Mouse (Mus musculus) c-Kit-negative CD71-positive TER-119-positive erythroid progenitor cells, embryonic 14.5 days (primary cell): ENCODE measurements around the gene Ybey.
A peak's percentile ranks its signal among the peaks of the same experiment; 100 is the strongest.

ENCODE experiments used
- DNase-seq: peaks from one replicate; pipeline ENCODE4 v3.0.0-alpha.2; 2013; ENCODE audit warnings: low read depth, low spot score

Gene Ybey

DNA sequence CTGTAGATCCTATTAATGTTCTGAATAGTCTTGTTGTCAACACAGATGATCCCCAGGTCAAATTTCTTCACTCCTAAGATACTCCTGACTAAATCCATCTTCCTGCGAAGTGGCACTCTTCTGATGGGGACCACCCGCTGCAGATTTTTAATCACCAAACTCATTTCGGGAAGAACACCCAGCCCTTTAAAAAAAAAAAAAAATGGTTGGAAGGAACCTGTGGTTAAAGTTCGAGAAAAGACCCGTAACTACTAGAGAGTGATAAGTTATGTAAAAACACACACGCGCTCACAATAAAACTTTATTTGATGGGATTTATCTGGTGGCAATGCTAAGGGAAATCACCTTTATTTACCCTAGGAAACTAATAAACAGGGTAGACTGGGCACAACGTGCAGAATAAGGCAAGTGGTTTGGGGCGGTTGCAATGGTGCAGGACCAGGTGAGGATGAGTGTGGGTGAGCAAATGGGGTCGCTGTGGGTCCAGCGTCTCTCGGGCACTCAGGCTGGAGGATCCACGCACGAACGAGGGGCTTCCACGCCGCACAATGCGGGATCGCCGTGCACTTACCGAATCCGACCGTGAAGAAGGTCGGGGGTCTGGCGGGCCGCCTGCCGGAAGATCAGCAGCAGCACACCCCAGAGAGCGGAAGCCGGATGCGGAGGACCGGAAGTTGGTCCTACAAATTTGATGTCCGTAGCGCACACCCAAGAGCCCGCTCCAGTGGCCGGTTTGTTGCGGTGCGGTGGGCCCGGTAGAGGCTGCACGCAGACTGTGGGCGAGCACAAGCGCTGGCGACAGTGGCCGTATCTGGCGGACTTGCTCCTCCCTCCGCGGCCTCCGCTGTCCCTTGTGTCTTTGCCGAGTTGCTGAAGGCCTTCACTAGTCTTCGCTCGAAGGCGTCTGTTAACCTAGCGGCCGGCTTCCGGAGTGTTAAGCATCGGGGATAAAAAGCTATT, at the start of gene Ybey, which contains the start of gene Mcm3ap:
Ybey (minus strand) TSS at position 912 of the 960 bp plus-strand sequence.
Mcm3ap (plus strand) TSS at position 725 of the 960 bp plus-strand sequence.
- DNase-seq: peak; percentile 78

DNA sequence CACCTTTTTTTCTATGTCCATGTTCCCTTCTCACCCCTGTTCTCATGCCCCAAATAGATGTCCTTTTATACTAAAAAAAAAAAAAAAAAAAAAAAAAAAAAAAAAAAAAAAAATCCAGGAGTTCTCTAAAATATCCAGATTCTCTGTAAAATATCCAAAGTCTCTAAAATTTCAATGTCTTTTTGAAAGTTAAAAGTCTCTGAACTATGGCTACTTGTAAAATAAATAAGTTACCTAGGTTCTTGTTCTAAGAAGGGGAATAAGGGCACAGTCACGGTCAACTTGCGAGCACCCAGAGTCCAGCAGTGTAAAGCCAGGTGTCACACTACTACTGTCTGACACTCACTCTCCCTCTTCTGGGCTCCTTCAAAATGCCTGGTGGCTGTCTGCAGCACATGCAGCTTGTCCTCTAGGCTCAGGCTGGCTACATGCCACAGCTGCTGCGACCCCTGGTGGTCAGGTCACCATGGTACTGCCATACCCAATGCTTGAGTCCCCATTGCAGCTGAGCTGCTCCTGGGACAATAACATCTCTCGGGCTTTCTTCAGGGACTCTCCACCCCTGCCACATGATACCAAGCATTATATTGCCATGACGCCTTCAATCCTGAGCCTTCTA, 44.2 kb upstream of the Ybey start:
- peak; percentile 25 for DNase-seq

DNA sequence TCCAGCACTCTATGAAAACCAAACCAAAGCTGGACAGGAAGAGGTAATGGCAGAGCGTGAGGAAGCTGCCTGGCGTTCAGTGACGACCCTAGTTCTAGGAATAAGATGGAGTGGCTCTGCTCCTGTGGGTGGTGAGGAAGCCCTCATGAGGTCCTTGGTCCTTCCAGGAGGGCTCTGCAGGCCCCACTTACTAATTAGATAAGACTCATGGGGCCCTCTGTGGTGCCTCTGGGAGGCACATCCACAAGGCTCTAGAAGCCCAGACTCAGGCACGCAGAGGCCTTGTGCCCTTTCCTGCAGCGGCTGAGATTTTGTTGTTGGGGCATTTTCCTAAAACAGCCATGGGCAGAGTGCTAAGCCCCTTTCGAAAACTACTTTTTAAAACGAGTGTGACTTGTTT, 37.0 kb upstream of the Ybey start:
- DNase-seq: no peak

DNA sequence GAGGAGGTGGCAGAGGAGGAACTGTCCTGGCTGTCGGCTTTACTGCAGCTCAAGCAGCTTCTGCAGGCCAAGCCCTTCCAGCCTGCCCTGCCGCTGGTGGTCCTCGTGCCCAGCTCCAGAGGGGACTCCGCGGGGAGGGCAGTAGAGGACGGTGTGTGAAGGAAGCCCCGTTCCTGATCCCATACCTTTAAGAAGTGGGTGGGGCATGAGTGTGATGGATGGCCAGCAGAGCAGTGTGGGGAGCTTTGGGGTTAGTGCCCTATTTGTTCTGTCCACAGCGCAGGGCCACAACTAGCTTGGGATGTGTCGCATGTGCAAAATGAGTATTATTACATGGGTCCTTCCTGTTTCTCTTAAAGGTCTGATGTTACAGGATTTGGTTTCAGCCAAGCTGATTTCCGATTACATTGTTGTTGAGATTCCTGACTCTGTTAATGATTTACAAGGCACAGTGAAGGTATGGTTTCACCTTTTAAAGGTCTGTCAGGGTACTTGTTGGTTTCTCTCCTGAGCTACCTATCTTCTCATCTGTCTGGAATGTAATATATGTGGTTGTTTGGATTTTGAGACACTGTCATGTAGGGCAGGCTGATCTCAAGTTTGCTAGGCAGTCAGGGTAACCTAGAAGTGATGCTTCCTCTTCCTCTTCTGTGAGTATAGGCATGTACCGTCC, 35.5 kb upstream of the Ybey start:
- DNase-seq: no peak

DNA sequence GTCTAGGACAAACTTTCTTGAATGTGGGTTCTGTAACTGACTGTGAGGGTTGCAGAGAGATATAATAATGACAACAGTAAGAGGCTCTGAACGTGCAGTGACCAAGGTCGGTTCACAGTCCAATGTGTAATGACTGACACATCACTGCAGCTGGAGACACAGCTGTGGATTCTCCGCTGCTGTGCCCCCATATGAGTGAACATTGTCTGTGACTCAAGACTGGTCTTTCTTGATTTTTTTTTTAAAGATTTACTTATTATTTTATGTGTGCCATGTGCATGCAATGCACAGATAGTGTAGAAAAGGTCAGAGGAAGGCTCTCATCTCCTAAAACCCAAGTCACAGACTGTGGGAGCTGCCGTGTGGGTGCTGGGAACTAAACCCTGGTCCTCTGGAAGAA, 28.6 kb upstream of the Ybey start:
- DNase-seq: no peak

DNA sequence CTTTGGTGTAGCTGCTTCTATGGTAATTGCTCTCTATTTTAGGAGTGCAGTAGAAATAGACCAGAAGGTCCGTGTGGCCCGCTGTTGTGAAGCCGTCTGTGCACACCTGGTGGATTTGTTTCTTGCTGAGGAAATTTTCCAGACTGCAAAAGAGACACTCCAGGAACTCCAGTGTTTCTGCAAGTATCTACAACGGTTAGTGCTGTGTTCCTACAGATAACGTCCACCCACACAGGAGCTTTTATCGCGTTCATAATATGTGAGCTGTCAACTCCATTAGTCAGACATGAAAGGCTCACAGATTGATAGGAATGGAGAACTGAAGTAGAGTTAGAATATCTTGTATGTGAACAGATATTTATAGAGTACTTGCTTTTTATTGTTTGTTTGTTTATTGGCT, 27.5 kb upstream of the Ybey start:
- DNase-seq: no peak

DNA sequence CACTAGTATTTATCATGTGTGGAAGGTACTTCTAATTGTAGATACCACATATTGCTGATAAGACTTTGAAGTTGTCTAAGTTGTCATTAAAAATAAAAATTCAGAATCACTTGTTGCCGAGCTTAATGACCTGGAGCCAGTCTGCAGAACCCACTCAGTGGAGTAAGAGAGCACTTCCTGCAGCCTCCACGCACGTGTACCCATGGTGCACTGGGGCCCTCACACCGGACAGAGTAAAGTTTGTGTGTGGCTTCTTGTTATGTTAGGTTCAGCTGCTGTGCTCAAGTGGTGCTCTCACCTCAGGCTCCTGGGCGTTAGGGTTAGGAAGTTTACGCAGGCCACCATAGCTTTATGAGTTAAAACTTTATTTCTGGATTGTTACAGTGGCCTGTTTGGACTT, 26.6 kb upstream of the Ybey start:
- no peak for DNase-seq

DNA sequence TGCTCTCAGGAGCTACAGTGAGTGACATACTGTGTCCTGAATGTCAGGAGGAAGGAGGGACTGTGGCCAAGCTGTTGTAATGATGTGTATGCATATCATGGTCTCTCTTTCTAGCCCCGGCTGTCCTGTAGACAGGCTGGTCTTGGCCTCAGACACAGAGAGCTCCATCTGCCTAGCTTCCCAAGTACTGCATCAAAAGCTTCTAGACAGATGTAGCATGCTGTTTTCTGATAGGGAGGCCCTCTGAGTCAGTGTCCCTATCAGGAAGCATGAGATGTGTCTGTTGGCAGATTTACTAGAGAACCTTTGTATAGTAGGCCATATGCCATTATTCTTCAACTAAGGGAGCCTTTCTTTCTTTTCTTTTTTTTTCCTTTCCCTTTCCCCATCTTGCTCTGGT, 24.6 kb upstream of the Ybey start:
- no peak for DNase-seq

DNA sequence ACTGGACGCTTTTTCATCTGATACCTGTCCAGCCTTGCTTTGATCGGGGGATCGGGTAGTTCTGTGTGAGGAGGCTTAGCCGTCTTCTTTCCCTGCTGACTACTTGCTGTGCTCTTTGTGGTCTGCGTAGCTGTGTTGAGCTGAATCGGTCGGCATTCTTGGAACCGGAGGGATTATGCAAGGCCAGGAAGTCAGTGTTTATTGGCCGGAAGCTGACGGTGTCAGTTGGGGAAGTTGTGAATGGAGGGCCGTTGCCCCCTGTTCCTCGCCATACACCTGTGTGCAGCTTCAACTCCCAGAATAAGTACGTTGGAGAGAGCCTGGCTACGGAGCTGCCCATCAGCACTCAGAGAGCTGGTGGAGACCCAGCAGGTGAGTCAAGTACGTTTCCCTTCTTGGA, 20.3 kb upstream of the Ybey start:
- no peak for DNase-seq

DNA sequence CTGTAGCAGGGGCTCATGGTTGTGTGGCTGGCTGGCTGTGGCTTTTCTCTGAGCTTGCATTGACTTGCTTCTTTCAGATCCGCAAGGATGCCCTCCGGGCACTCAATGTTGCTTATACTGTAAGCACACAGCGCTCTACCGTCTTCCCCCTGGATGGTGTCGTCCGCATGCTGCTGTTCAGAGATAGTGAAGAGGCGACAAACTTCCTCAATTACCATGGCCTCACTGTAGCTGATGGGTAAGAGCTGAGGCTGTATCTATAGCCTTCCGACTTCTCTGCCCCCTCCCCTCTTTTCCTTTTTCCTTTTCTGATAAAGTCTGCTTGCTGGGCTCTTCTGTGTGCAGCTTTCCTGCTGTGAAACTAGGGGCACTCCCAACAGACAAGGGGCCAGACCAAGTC, 19.4 kb upstream of the Ybey start:
- no peak for DNase-seq

DNA sequence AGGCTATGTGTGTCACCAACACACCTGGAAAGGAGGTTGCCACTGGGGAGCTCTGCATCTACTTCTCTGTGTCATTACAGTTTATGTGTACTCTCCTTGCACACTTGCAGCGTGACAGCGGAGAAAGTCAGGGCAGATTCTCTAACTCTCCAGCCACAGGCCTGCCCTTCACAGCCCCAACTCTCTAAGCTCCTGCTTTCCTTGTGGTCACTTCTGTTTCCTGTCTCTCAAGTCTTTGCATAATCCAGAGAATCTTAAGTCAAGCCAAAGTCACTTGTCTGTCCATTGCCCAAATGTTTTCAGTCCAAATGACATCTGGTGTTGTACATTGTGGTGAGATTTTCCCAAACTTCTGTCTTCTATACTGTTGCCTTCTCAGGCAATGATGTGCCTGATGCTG, 17.4 kb upstream of the Ybey start:
- DNase-seq: no peak

DNA sequence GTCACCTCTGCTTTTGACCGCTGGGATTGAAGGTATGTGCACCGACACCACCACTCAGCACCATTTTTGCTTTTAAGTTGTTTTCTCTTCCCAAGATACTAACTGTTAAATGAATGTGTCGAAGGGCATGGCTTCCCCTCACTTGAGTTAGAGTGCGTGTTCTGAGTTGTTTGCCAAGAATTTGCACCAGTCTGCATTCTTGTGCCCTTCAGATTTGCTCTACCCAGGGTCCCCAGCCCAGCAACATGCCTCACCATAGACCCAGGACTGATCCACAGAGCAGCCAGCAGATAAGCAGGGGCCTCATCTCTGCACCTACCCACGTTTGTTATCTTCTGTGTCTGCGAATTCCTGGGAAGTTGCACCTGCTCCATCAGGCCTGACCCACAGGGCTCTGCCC, 12.6 kb upstream of the Ybey start:
- no peak for DNase-seq

DNA sequence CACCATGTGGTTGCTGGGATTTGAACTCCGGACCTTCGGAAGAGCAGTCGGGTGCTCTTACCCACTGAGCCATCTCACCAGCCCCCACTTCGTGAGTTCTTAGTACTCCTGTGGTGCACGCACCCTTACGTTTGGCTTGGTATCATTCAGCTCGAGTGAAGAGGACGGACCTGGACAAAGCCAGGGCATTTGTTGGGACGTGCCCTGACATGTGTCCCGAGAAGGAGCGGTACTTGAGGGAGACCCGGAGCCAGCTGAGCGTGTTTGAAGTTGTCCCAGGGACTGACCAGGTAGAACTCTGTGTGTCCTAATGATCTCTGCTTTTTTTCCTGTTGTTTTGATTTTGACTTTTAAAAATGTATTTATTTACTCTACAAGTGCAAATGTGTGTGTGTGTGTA, 11.9 kb upstream of the Ybey start:
- no peak for DNase-seq

DNA sequence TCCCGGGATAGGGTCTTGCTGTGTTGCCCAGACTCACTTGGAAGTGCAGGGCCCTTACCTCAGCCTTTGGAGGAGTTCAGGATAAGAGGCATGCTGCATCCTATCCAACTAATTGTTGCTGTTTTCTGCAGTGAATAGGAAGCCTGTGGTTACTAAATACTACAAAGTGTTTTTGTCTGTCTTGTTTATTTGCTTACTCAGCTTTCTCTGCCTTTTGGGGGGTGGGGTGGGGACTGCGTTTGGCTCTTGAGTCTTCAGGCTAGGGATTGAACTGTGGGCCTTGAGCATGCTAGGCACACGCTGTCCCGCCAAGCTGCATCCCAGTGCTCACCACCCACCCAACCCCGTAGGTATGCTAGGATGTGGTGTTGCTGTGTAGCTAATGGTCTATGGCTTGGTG, 4.8 kb upstream of the Ybey start:
- DNase-seq: no peak

DNA sequence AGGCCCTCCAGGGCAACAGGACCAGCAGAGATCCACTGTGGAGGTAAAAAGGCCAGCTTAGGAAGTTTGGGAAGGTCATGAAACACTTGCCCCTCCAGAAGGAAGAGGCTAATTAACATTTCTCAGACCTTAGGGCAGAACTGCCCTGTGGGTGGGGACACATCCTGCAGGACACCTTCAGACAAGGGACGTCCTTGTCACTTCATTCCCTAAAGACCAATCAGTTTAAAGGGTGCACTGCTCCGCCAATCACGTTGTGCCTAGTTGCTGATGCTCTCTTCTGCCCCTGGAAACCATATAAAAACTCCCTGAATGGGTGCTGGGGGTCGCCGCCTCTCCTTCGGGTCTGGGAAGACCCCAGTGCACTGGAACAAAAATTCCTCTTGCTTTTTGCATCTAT, 6.2 kb downstream of the Ybey start:
- no peak for DNase-seq

DNA sequence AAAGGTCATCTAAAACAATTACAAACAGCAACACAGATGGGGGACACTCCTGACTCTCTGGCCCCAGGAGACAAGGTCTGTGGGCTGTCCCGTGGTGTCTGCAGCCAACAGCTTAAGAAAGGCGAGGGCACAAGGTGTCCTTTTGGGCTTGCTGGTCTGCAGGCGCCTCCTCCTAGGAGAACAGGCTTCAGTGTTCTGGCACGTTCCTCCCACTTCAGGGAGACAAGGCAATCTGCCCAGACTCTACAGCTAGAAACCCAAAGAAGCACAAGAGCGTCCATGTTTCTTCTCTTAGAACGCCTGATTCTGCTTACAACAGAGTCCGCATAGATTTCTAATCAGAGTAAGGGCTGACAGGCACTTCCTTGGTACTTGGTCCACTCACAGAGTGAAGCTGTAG, 6.6 kb downstream of the Ybey start:
- no peak for DNase-seq

DNA sequence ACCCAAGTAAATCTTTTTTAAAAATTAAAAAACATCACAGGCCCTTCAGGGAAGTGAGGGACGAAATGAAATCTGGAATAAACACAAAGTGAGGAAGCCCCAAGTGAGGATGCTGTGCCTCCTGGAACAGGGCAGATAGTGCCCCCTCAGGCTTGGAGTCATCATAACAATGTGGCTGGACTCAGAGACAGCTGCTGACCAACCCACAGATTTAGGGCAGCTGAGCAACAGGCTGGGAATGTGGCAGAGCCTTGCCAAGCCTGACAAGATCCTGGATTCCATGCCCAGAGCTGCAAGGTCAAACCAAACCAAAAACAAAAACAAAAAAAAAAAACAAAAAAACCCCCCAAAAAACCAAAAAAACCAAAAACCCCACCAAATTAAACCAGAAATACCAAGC, 7.7 kb downstream of the Ybey start:
- DNase-seq: no peak

DNA sequence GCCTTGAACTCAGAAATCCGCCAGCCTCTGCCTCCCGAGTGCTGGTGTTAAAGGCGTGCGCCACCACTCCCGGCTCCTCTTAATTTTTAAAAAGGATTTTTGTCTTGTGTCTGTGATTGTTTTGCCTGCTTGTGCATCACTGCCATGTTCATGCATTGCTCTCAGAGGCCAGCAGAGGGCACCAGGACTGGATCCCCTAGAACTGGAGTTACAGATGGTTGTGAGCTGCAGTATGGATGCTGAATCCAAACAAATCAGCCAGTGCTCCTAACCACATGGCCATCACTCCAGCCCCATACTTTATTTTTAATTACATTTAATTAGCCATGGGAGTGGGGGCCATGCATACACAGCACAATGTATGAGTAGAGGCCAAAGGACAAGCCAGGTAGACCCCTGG, 13.6 kb downstream of the Ybey start:
- no peak for DNase-seq

DNA sequence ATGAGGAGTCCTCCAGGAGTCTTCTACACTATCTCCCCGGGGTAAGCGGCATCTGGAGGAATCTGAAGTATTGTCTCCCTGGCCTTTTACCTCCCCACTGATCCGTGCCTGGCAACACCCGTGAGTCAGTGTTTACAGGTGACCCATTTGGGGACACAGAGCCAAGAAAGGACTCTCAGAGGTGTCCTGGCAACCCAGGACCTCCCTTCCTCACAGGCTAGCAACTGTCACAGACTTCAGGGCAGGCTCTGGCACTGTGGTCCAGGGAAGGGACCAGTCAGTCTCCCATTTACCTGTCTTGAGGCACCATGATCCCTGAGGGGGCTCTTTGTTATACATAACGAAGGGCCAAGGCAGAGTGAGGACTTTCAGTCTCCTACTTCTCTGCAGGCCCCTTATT, 20.1 kb downstream of the Ybey start, which contains the start of gene 2610028H24Rik:
2610028H24Rik (plus strand) TSS at position 231 of the 400 bp plus-strand sequence.
- DNase-seq: no peak

DNA sequence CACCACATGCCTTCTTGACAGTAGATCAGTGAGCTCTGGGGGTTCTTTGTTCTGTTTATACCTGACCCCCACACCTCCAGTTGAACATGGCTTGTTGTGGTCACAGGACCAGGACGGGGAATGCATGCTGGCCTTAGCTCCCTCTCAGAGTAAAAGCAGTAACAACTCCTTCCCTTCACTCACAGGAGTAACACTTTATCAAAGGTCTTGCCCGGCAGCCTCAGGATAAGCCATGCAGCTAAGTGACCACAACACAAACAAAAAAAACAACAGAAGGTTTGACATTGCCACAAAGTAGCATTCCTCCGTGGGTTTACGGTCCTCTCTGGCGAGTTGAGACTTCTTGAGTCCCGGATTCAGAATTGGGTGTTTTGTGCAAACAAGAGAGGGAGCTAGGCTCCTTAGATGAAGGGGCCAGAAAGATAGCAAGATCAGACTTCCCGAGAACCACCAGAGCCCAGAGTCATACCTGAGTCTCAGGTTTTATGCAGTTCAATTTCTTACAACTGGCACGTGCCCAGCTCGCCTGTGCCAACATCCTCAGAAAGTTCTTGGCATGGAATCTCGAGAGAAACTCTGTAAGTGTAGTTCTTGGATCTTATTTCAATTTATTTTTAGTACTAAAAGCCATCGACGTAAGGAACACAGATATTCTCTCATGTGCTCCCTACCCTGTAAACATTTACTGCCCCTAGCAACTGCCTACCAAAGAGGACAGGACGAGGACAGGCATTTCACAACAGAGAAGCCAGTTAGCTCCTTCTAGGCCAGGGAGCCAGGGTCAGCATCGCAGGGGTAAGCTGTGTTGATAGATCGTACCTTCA, 21.3 kb downstream of the Ybey start:
- no peak for DNase-seq

DNA sequence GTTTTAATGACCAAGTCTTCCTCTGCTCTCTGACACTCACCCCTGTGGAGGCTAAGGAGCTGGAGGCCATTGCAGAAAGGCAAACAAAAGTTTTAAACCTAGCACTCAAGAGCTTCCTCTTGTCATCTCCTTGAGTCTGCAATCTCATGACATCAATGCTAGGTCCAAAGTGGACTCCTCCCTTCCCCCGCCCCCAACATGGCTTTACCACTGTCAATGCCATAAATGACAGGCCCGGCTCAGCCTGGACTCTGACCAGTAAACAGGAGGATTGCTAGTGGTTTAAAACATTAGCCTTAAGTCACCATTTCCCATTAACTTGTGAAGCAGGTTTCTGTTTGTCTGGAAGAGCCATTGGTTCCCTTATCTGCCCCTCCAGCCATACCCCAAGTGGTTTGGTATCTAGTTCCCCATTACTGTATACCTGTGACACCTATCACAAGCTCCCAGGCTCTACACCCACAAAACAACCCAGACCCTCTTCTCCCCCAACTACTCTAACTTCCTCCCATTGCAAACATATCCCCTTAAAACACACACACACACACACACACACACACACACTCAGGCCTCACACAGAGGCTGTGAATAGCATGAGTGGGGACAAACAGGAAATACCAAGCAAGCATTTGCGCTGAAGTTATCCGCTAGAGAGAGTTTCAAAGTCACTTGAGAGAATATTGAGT, 22.8 kb downstream of the Ybey start:
- no peak for DNase-seq
